Mouse (Mus musculus): Measurements from ENCODE around the gene Mknk2. TPM values are rescaled to one million over a fixed set of nuclear protein-coding genes. Genes with fewer than 3 reads are reported as not detected.

Gene Mknk2
- polyA plus RNA-seq, 2 experiments, result 58.7 to 59.7 TPM

- Histone ChIP-seq H3K27me3 (ENCODE audit: control insufficient read depth, insufficient read depth, low read length) (no peaks in the 10 kb centered on the region), H3K4me1 (replicated peaks; ENCODE audit: control insufficient read depth in 2 of 2, insufficient read depth in 2 of 2, low read length in 1 of 2) (peaks cover 21 to 22% of the 10 kb centered on the region in 2 experiments), H3K9ac (replicated peaks) (no peak overlapping the region), H3K36me3 (replicated peaks; ENCODE audit: control insufficient read depth, insufficient read depth, low read depth) (peaks cover 62% of the 10 kb centered on the region), H3K9me3 (ENCODE audit: control insufficient read depth, low read length) (no peaks in the 10 kb centered on the region), H3K27ac (no peak overlapping the region), H3K4me3 (ENCODE audit: insufficient read depth in 1 of 2, low read depth in 2 of 2, low read length in 2 of 2) (no peak overlapping the region), H3K4me2 (ENCODE audit: low read depth) (no peak overlapping the region)
- DNase-seq (ENCODE audit: low read depth in 3 of 3, low spot score in 3 of 3) (no peak), ATAC-seq (ENCODE audit: insufficient read depth) (no peak)
- no peak for TF ChIP-seq CTCF (IDR thresholded peaks at IDR 0.05; ENCODE audit: low read depth)
- TF ChIP-seq EP300 (IDR thresholded peaks at IDR 0.05; ENCODE audit: low read depth), result no peak
- 89% methylated on average over 2 of the region's 2 CpGs for WGBS (ENCODE audit: insufficient replicate concordance)
Measured at GRCm38 (mm10) chr10:80670531-80670930, 7.4 kb downstream of the Mknk2 start.

GRCm38 (mm10) chr10:80669737-80670485 is 8.0 kb downstream of the Mknk2 start:
- H3K4me3 ChIP-seq (ENCODE audit: insufficient read depth in 1 of 2, low read depth in 2 of 2, low read length in 2 of 2), result no peak overlapping the region
- no peak overlapping the region for H3K27ac ChIP-seq
- H3K4me2 ChIP-seq (ENCODE audit: low read depth), result no peak overlapping the region
- 90% methylated on average over 7 of the region's 7 CpGs for WGBS (ENCODE audit: insufficient replicate concordance)
- no peaks in the 10 kb centered on the region for H3K9me3 ChIP-seq (ENCODE audit: control insufficient read depth, low read length)
- H3K27me3 ChIP-seq (ENCODE audit: control insufficient read depth, insufficient read depth, low read length), result no peaks in the 10 kb centered on the region
- no peak for ATAC-seq (ENCODE audit: insufficient read depth)
- no peak for DNase-seq (ENCODE audit: low read depth in 3 of 3, low spot score in 3 of 3)
- H3K4me1 ChIP-seq (replicated peaks; ENCODE audit: control insufficient read depth in 2 of 2, insufficient read depth in 2 of 2, low read length in 1 of 2), result peaks cover 26 to 27% of the 10 kb centered on the region in 2 experiments
- H3K9ac ChIP-seq (replicated peaks), result no peak overlapping the region
- H3K36me3 ChIP-seq (replicated peaks; ENCODE audit: control insufficient read depth, insufficient read depth, low read depth), result peaks cover 62% of the 10 kb centered on the region
- TF ChIP-seq EP300 (IDR thresholded peaks at IDR 0.05; ENCODE audit: low read depth) (no peak), CTCF (IDR thresholded peaks at IDR 0.05; ENCODE audit: low read depth) (no peak)

- no peak overlapping the region for H3K9ac ChIP-seq (replicated peaks)
- peaks cover 28% of the 10 kb centered on the region in 2 experiments for H3K4me1 ChIP-seq (replicated peaks; ENCODE audit: control insufficient read depth in 2 of 2, insufficient read depth in 2 of 2, low read length in 1 of 2)
- H3K9me3 ChIP-seq (ENCODE audit: control insufficient read depth, low read length), result no peaks in the 10 kb centered on the region
- no peak overlapping the region for H3K4me3 ChIP-seq (ENCODE audit: insufficient read depth in 1 of 2, low read depth in 2 of 2, low read length in 2 of 2)
- ATAC-seq (ENCODE audit: insufficient read depth), result no peak
- DNase-seq (ENCODE audit: low read depth in 3 of 3, low spot score in 3 of 3), result no peak
- 84% methylated on average over 12 of the region's 12 CpGs for WGBS (ENCODE audit: insufficient replicate concordance)
- peaks cover 62% of the 10 kb centered on the region for H3K36me3 ChIP-seq (replicated peaks; ENCODE audit: control insufficient read depth, insufficient read depth, low read depth)
- H3K27me3 ChIP-seq (ENCODE audit: control insufficient read depth, insufficient read depth, low read length), result no peaks in the 10 kb centered on the region
- no peak overlapping the region for H3K4me2 ChIP-seq (ENCODE audit: low read depth)
- no peak overlapping the region for H3K27ac ChIP-seq
- TF ChIP-seq CTCF (IDR thresholded peaks at IDR 0.05; ENCODE audit: low read depth) (no peak), EP300 (IDR thresholded peaks at IDR 0.05; ENCODE audit: low read depth) (no peak)
Measured at GRCm38 (mm10) chr10:80669018-80669417, 8.9 kb downstream of the Mknk2 start.

DNA sequence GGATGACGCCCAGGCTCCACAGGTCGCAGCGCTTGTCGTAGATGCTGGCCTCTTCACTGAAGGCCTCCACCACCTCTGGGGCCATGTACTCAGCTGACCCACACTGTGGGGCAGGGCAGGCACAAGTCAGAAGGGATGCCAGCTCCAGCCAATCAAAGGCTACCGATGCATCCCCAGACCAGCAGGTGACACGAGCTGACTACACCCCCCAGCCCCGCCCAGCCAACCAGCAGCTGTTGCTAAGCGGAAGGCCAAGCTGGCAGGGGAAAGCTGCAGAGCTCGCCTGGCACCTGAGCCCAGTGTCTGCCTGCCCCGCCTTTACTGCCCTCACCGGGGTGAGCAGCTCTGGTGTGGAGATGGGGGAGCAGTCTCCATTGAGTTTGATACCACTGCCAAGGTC is 9.3 kb downstream of the Mknk2 start:
- Histone ChIP-seq H3K4me1 (replicated peaks; ENCODE audit: control insufficient read depth in 2 of 2, insufficient read depth in 2 of 2, low read length in 1 of 2) (peaks cover 28 to 32% of the 10 kb centered on the region in 2 experiments), H3K36me3 (replicated peaks; ENCODE audit: control insufficient read depth, insufficient read depth, low read depth) (peaks cover 62% of the 10 kb centered on the region), H3K4me3 (ENCODE audit: insufficient read depth in 1 of 2, low read depth in 2 of 2, low read length in 2 of 2) (no peak overlapping the region), H3K9me3 (ENCODE audit: control insufficient read depth, low read length) (no peaks in the 10 kb centered on the region), H3K27ac (no peak overlapping the region), H3K27me3 (ENCODE audit: control insufficient read depth, insufficient read depth, low read length) (no peaks in the 10 kb centered on the region), H3K4me2 (ENCODE audit: low read depth) (no peak overlapping the region), H3K9ac (replicated peaks) (no peak overlapping the region)
- TF ChIP-seq EP300 (IDR thresholded peaks at IDR 0.05; ENCODE audit: low read depth), result no peak
- TF ChIP-seq CTCF (IDR thresholded peaks at IDR 0.05; ENCODE audit: low read depth), result no peak
- ATAC-seq (ENCODE audit: insufficient read depth), result no peak
- no peak for DNase-seq (ENCODE audit: low read depth in 3 of 3, low spot score in 3 of 3)
- WGBS (ENCODE audit: insufficient replicate concordance), result 73% methylated on average over 11 of the region's 11 CpGs

GRCm38 (mm10) chr10:80666837-80667412 is 11.0 kb downstream of the Mknk2 start:
- peaks cover 25 to 28% of the 10 kb centered on the region in 2 experiments for H3K4me1 ChIP-seq (replicated peaks; ENCODE audit: control insufficient read depth in 2 of 2, insufficient read depth in 2 of 2, low read length in 1 of 2)
- no peak overlapping the region for H3K9ac ChIP-seq (replicated peaks)
- DNase-seq (ENCODE audit: low read depth in 3 of 3, low spot score in 3 of 3), result no peak
- TF ChIP-seq EP300 (IDR thresholded peaks at IDR 0.05; ENCODE audit: low read depth), result no peak
- TF ChIP-seq CTCF (IDR thresholded peaks at IDR 0.05; ENCODE audit: low read depth), result no peak
- no peak overlapping the region for H3K27ac ChIP-seq
- H3K36me3 ChIP-seq (replicated peaks; ENCODE audit: control insufficient read depth, insufficient read depth, low read depth), result peaks cover 58% of the 10 kb centered on the region
- no peak overlapping the region for H3K4me2 ChIP-seq (ENCODE audit: low read depth)
- H3K27me3 ChIP-seq (ENCODE audit: control insufficient read depth, insufficient read depth, low read length), result no peaks in the 10 kb centered on the region
- no peak overlapping the region for H3K4me3 ChIP-seq (ENCODE audit: insufficient read depth in 1 of 2, low read depth in 2 of 2, low read length in 2 of 2)
- H3K9me3 ChIP-seq (ENCODE audit: control insufficient read depth, low read length), result no peaks in the 10 kb centered on the region
- ATAC-seq (ENCODE audit: insufficient read depth), result no peak
- WGBS (ENCODE audit: insufficient replicate concordance), result 88% methylated on average over 19 of the region's 19 CpGs
